Mouse (Mus musculus) lung, postnatal 0 days (tissue): ENCODE results near the gene Boc. TPM values are rescaled to one million over a fixed set of nuclear protein-coding genes. Genes with fewer than 3 reads are reported as not detected.

ENCODE experiments used
- ATAC-seq: fragments of 200-750 bp; cut with Nextera tagmentation; 2 replicates; pipeline ENCODE4 v1.8.0; 2017; ENCODE audit warnings: moderate library complexity
- DNase-seq: peaks from one replicate; pipeline ENCODE4 v3.0.0-alpha.2; 2016; ENCODE audit warnings: low spot score
- H3K27ac ChIP-seq: fragments of 300-500 bp; sonication (generic); 2 replicates; pipeline ENCODE4 v1.5.1; 2014; ENCODE audit warnings: antibody characterized with exemption, mild to moderate bottlenecking, low read length, mixed read lengths
- H3K27me3 ChIP-seq: fragments of 300-500 bp; sonication (generic); replicated peaks from 2 replicates; pipeline ENCODE4 v1.6.1; 2014; ENCODE audit warnings: low read length, mixed read lengths; ENCODE audit not compliant: insufficient read depth
- H3K36me3 ChIP-seq: fragments of 300-500 bp; sonication (generic); 2 replicates; pipeline ENCODE4 v1.6.1; 2014; ENCODE audit warnings: low read length, mixed read lengths; ENCODE audit not compliant: insufficient read depth
- H3K4me1 ChIP-seq: fragments of 300-500 bp; sonication (generic); 2 replicates; pipeline ENCODE4 v1.6.1; 2014; ENCODE audit warnings: antibody characterized with exemption, low read depth, low read length, mixed read lengths; ENCODE audit not compliant: insufficient read depth
- H3K4me2 ChIP-seq: fragments of 300-500 bp; sonication (generic); replicated peaks from 2 replicates; pipeline ENCODE4 v1.6.1; 2014; ENCODE audit warnings: low read depth, mild to moderate bottlenecking, low read length, moderate library complexity, mixed read lengths
- H3K4me3 ChIP-seq: fragments of 300-500 bp; sonication (generic); 2 replicates; pipeline ENCODE4 v1.5.1; 2014; ENCODE audit warnings: low read depth, low read length
- H3K9ac ChIP-seq: fragments of 300-500 bp; sonication (generic); replicated peaks from 2 replicates; pipeline ENCODE4 v1.6.1; 2014; ENCODE audit warnings: low read depth, mild to moderate bottlenecking
- H3K9me3 ChIP-seq: fragments of 300-500 bp; sonication (generic); 2 replicates; pipeline ENCODE4 v1.6.1; 2016; ENCODE audit warnings: low read length, mixed read lengths
- CTCF ChIP-seq: IDR thresholded peaks from 2 replicates; pipeline ENCODE4 v1.5.1; 2016; ENCODE audit warnings: antibody characterized with exemption, mild to moderate bottlenecking
- EP300 ChIP-seq: IDR thresholded peaks from 2 replicates; pipeline ENCODE4 v1.6.1; 2016; ENCODE audit warnings: antibody characterized with exemption, mild to moderate bottlenecking, control low read depth
- WGBS: fragments of 180-500 bp; shearing (Covaris S2); extraction: QIAGEN DNeasy Blood & Tissue Kit; methylation state at CpG from one replicate; pipeline ENCODE4 v1.1.7; 2014; 5-methylcytosine and 5-hydroxymethylcytosine counted together
- polyA plus RNA-seq: library from polyadenylated mRNA; unstranded; fragments of >200 nt; fragmentation: Nextera tagmentation; extraction: Ambion mirVana; gene quantifications from 2 replicates; pipeline ENCODE4 v1.2.1, GENCODE M21; 2015

Boc gene
- 13.7 and 14.1 TPM in 2 replicates for polyA plus RNA-seq

DNA sequence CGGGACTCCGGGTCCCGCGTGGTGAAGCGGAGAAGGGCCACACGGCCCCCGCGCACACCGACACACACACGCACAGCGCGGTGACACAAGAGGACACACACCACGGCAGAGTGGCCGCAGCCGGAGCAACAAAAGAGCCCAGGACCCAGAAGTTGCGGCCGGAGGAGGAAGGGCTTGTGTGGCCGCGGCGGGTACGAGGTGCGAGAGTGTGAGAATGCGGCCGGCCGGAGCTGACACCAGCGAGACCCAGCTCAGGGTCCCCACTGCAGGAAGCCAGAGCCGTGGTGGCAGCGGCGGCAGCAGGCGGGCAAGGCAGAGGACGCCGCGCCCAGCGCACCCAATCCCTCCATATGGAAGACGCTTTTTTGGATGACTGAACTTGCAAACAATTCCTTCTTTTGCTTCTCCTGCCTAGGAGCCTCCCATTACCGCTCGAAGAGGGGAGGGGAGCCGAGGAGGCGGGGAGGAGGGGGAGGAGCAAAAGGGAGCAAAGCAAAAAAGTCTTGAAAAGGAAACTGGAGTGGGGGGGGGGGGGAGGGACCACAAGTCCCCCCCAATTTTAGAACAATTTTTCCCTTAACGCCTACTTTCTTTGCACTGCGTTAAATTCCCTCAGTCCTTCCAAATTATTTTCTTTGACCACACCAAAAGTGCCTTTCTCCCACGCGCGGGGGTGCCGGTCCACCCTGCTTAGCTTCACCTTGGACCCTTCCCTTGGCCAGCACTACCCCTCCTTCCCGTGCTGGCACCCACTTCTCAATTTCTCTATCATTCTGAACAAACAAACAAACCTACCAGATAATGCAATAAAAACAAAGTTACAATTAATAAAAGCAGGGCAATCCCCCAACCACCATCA lies at the start of gene Boc:
Gene Boc, minus strand, starts transcription at position 427 of the 859 bp plus-strand sequence.
- 3% methylated on average over 42 of the region's 46 CpGs for WGBS
- peak; percentile 86 for DNase-seq

GRCm38 (mm10) chr16:44606643-44607042 lies 47.9 kb upstream of the Boc start:
- Histone ChIP-seq H3K4me3 (no peak overlapping the region), H3K36me3 (no peaks in the 10 kb centered on the region)
- ATAC-seq: no peak

More for the DNA sequence above, at the start of gene Boc:
- H3K27me3 ChIP-seq: no peaks in the 10 kb centered on the region
- H3K27ac ChIP-seq: peak within 1 kb of the TSS; percentile 88
- no peaks in the 10 kb centered on the region for H3K4me1 ChIP-seq
- H3K4me2 ChIP-seq: peak within 1 kb of the TSS; percentile 83
- TF ChIP-seq EP300 (no peak), CTCF (no peak)
- H3K4me3 ChIP-seq: peak within 1 kb of the TSS; percentile 68
- ATAC-seq: peak; percentile 64
- no peaks in the 10 kb centered on the region for H3K9me3 ChIP-seq
- H3K36me3 ChIP-seq: no peaks in the 10 kb centered on the region
- peak within 1 kb of the TSS; percentile 77 for H3K9ac ChIP-seq

GRCm38 (mm10) chr16:44604021-44604616 lies 45.4 kb upstream of the Boc start:
- ATAC-seq: peak; percentile 69
- Histone ChIP-seq H3K27ac (0 out of 2 replicates have a peak overlapping the region, but pooled peaks have one; percentile 20), H3K27me3 (no peaks in the 10 kb centered on the region), H3K4me1 (no peaks in the 10 kb centered on the region; the same call in 1 of the 2 replicates), H3K4me2 (no peak overlapping the region), H3K9ac (no peak overlapping the region), H3K36me3 (no peaks in the 10 kb centered on the region), H3K9me3 (no peaks in the 10 kb centered on the region), H3K4me3 (no peak overlapping the region)
- no peak for TF ChIP-seq EP300
- no peak for TF ChIP-seq CTCF
- peak; percentile 73 for DNase-seq
- WGBS: 39% methylated on average over 9 of the region's 9 CpGs

More at GRCm38 (mm10) chr16:44606643-44607042, 47.9 kb upstream of the Boc start:
- Histone ChIP-seq H3K9ac (no peak overlapping the region), H3K27me3 (no peaks in the 10 kb centered on the region), H3K9me3 (no peaks in the 10 kb centered on the region), H3K4me2 (no peak overlapping the region), H3K27ac (no peak overlapping the region), H3K4me1 (no peaks in the 10 kb centered on the region; the same call in 1 of the 2 replicates)
- no peak for TF ChIP-seq CTCF
- no peak for TF ChIP-seq EP300
- 87% methylated on average over 1 of the region's 1 CpGs for WGBS
- no peak for DNase-seq

DNA sequence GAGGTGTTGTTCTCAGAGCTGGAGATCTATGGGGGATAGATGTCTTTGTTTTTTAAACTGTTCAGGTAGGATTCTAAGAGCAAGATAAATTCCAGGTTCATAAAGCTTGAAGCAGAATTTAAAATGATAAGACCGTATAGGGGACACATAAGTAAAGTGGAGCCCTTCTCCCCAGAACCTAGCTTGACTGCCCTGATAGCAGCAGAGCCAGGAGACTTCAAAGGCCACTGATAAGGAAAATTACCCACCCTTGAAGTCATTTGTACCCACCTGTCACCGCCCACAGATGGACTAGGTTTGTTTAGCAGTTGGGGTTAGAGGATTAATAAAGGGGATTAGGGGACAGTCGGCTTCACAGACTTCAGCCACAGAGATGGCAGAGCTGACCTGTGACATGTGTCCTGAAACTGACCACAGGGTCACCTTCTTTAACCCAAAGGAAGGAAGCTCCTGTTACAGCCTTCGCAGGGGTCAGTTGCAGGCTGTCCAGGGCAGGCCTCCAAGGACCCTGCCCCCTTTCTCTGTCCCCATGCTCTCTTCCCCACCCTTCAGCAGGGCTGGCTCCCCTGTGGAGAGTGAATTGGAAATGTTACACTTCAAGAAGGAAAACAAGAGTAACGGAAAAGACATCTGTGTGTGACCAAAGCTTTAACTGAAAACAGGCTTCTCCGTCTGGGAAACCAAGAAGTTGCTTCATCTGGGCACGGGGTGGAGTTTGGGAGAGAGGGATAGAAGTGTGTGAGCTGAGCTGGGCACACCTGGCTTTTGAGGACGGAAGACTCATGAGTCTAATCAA lies 43.5 kb upstream of the Boc start:
- Histone ChIP-seq H3K4me3 (no peak overlapping the region), H3K36me3 (no peaks in the 10 kb centered on the region), H3K4me1 (no peaks in the 10 kb centered on the region; the same call in 1 of the 2 replicates), H3K27ac (no peak overlapping the region), H3K4me2 (no peak overlapping the region), H3K9me3 (no peaks in the 10 kb centered on the region), H3K9ac (no peak overlapping the region), H3K27me3 (no peaks in the 10 kb centered on the region)
- DNase-seq (no peak), ATAC-seq (no peak)
- TF ChIP-seq CTCF: no peak
- TF ChIP-seq EP300: no peak
- WGBS: 42% methylated on average over 8 of the region's 8 CpGs

DNA sequence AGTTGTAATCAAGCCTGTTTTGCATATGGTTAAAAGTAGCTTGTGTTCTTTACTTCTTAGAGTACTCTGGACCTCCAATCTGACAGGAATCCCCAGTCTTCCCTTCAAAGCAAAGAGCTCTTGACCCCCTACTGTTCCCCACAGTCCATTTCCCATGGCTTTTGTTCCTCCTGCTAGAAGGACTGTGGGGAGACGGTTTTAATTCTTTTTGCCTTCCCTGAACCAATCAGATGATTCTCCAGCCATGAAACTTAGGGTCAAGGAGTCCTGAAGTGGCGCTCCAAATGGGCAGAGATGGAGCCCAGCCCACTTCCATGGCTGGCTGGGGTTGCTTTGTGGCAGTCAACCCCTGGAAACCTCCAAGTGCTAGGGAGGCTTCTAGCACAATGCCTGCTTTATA lies 42.5 kb upstream of the Boc start:
- Histone ChIP-seq H3K4me3 (no peak overlapping the region), H3K27me3 (no peaks in the 10 kb centered on the region), H3K9me3 (no peaks in the 10 kb centered on the region), H3K9ac (no peak overlapping the region), H3K4me2 (no peak overlapping the region), H3K4me1 (no peaks in the 10 kb centered on the region; the same call in 1 of the 2 replicates), H3K36me3 (no peaks in the 10 kb centered on the region), H3K27ac (no peak overlapping the region)
- no peak for DNase-seq
- TF ChIP-seq CTCF: no peak
- no peak for TF ChIP-seq EP300
- peak; percentile 52; the same call in 1 of the 2 replicates for ATAC-seq
- 48% methylated on average over 2 of the region's 2 CpGs for WGBS
